Mouse (Mus musculus) induced T-regulatory cell, adult 2 months (primary cell): ENCODE results near the gene Gnat3.

ENCODE experiments used
- DNase-seq: peaks from one replicate; pipeline ENCODE4 v3.0.0-alpha.2; 2012; ENCODE audit warnings: low read depth

Gnat3 gene

GRCm38 (mm10) chr5:18006157-18006556 lies 43.8 kb downstream of the Gnat3 start:
- no peak for DNase-seq

GRCm38 (mm10) chr5:18007067-18007466 lies 44.7 kb downstream of the Gnat3 start:
- DNase-seq, result no peak

GRCm38 (mm10) chr5:18010301-18010700 lies 48.0 kb downstream of the Gnat3 start:
- no peak for DNase-seq

GRCm38 (mm10) chr5:18013196-18013595 lies 50.8 kb downstream of the Gnat3 start:
- no peak for DNase-seq

- no peak for DNase-seq
These were observed 52.0 kb downstream of the Gnat3 start for GRCm38 (mm10) chr5:18014209-18014829.

GRCm38 (mm10) chr5:18023347-18023746 lies 61.0 kb downstream of the Gnat3 start:
- no peak for DNase-seq

- no peak for DNase-seq
These were observed 65.2 kb downstream of the Gnat3 start for GRCm38 (mm10) chr5:18027531-18027930.

GRCm38 (mm10) chr5:18035848-18036638 lies 73.7 kb downstream of the Gnat3 start:
- no peak for DNase-seq

- peak; percentile 22 for DNase-seq
These were observed 80.7 kb downstream of the Gnat3 start for GRCm38 (mm10) chr5:18043022-18043421.

- DNase-seq, result no peak
These were observed 86.5 kb downstream of the Gnat3 start for GRCm38 (mm10) chr5:18048841-18049240.

- DNase-seq, result no peak
These were observed 93.0 kb downstream of the Gnat3 start for GRCm38 (mm10) chr5:18055323-18055722.
